Mouse (Mus musculus): ENCODE results near the gene Xrcc3. TPM values are rescaled to one million over a fixed set of nuclear protein-coding genes. Genes with fewer than 3 reads are reported as not detected.
A peak's percentile ranks its signal among the peaks of the same experiment; 100 is the strongest.

Xrcc3 gene
- polyA plus RNA-seq, 1 experiment from 2014 or later, result 8.0 TPM

DNA sequence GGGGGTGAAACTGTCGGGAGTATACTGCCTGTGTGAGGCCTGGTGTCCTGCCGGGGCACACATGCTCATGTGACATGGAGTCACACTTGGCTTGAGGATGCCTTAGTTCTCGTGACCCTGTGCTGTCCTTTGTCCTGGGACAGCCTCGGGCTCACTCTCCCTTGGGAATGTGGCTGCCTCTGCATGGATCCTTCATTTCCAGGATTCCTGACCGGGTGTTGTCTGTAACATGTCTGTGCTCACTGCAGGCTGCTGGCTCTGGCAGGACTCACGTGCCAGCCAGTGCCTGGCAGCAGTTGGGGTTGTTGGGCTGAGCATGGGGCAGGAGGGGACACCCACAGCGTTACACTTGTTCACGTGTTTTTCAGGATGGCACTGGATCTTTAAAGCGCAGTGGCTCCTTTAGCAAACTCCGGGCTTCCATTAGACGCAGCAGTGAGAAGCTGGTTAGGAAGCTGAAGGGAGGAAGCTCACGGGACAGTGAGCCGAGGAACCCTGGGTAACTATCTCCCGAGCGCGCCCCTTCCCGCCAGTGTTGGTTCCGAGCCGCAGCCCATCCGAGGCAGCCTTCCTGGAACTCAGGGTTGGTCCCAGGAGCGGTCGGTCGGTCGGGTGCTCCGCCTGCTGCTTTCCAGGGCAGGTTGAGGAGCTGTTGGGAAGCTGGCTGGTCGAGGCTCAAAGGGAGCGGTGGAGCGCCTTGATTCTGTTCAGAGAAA lies 18.3 kb downstream of the Xrcc3 start:
- Histone ChIP-seq H3K27ac (no peak overlapping the region), H3K4me2 (no peak overlapping the region), H3K27me3 (no peaks in the 10 kb centered on the region), H3K4me1 (replicated peaks) (no peaks in the 10 kb centered on the region), H3K9me3 (no peaks in the 10 kb centered on the region), H3K4me3 (replicated peaks) (no peak overlapping the region), H3K9ac (replicated peaks) (no peak overlapping the region), H3K36me3 (peaks cover 94% of the 10 kb centered on the region)
- 91% methylated on average over 28 of the region's 28 CpGs for WGBS
- ATAC-seq (ENCODE audit: insufficient number of reproducible peaks, insufficient read depth, low FRiP score, low TSS enrichment, low read depth), result no peak

DNA sequence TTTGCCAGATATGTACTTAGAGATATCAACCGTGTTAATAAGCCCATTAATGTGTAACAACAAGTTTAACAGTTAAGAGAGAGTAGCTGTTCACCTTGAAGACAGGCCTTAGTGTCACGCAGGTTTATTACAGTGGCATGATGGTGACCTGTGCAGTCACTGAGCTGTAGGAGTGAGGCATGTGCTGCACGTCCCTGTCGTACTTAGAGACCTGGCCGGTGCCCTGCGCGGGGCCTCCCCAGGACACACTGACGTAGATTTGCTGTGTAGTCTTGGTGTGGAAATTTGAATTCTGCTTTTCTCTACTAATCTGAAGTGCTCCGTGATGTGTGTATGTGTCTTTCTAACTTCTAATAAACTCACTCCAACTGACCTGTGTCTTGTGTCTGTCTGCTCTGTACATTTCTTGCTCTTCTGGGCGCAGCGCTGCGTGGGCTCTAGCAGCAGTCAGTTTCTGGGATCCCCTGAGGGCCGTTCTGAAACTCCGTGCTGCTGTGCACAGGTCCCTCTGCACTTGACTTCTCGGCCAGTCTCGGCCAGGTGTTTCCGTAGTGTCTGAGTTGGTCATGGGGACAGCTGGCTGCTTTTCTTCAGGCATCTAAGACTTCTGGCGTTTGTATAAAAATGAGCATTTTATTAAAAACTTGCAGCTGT lies 19.0 kb downstream of the Xrcc3 start:
- whole genome bisulfite sequencing, result 89% methylated on average over 18 of the region's 18 CpGs
- Histone ChIP-seq H3K4me3 (replicated peaks) (no peak overlapping the region), H3K9ac (replicated peaks) (no peak overlapping the region), H3K4me2 (no peak overlapping the region), H3K4me1 (replicated peaks) (no peaks in the 10 kb centered on the region), H3K27me3 (no peaks in the 10 kb centered on the region), H3K36me3 (peaks cover 96% of the 10 kb centered on the region), H3K27ac (no peak overlapping the region), H3K9me3 (no peaks in the 10 kb centered on the region)
- ATAC-seq (ENCODE audit: insufficient number of reproducible peaks, insufficient read depth, low FRiP score, low TSS enrichment, low read depth), result no peak

DNA sequence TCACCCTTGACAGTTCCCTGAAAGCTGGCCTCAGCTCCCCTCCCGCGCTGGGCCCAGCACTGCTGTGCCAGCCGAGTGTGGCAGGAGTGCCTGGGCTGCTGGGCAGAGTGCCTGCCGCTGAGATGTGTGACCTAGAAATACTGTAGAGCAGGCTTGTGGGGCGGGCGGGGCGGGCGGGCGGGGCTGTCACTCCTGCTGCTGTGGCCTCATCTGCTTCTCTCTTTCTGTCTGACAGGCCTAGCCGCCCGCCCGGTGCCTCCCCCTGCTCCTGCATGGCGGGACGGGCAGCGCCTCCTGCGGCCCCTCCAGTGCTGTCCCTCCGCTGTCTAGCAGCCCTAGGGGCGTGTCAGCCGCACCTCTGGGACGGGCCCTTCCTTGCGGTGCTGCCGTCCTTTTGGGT lies 19.6 kb downstream of the Xrcc3 start:
- no peak for ATAC-seq (ENCODE audit: insufficient number of reproducible peaks, insufficient read depth, low FRiP score, low TSS enrichment, low read depth)
- H3K4me2 ChIP-seq, result no peak overlapping the region
- no peak overlapping the region for H3K4me3 ChIP-seq (replicated peaks)
- 80% methylated on average over 22 of the region's 22 CpGs for WGBS
- H3K9me3 ChIP-seq, result no peaks in the 10 kb centered on the region
- H3K4me1 ChIP-seq (replicated peaks), result no peaks in the 10 kb centered on the region
- no peaks in the 10 kb centered on the region for H3K27me3 ChIP-seq
- no peak overlapping the region for H3K27ac ChIP-seq
- peaks cover 98% of the 10 kb centered on the region for H3K36me3 ChIP-seq
- H3K9ac ChIP-seq (replicated peaks), result 0 out of 2 replicates have a peak overlapping the region, but pooled peaks have one; percentile 2

DNA sequence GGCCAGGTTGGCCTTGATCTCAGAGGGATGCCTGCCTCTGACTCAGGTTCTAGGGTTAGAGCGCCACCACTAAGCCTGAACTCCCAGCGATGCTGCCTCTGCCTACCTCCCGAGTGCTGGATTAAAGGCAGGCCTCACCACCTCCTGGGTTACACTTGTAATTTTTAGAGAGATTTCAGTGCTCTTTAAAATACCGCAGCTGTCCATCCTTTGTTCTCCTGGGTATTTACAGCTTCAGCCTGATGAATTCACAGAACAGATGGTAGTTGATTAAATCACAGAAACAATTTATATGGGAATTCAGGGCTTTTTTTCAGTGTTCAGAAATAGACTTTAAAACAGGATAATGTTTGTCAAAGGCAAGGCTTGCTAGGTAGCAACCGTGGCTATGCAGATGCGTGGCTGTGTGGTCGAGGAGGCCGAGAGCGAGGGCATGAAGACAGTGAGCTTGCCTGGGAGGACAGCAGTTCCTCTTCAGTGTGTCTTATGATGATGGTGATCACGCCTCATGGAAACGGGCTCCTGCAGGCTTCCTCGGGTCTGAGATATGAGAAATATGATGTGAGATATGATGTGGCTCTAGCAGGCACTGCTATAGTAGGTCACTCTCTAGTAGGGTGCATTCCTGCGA lies 22.1 kb downstream of the Xrcc3 start:
- H3K36me3 ChIP-seq, result peaks cover 99% of the 10 kb centered on the region
- WGBS, result 92% methylated on average over 13 of the region's 13 CpGs

DNA sequence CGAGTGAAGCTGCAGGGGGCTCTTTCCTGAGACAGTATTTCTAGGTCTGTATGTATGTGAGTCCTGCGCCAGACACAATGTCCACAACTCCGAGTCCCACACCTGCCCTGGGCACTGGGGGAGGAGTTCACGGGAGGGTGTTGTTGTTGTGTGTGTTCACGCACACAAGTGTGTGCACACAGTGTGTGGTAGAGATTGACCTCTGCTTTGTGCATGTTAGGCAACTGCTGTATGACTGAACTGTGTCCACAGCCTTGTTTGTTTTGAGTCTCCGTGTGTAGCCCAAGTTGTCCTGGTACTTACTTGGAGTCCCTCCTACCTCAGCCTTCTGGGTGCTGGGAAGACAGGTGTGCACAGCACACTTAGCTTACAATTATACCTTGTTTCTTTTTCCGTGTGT lies 23.0 kb downstream of the Xrcc3 start:
- Histone ChIP-seq H3K4me2 (no peak overlapping the region), H3K4me1 (replicated peaks) (no peaks in the 10 kb centered on the region), H3K36me3 (peaks cover 99% of the 10 kb centered on the region), H3K27ac (no peak overlapping the region), H3K9ac (replicated peaks) (no peak overlapping the region), H3K4me3 (replicated peaks) (no peak overlapping the region), H3K27me3 (no peaks in the 10 kb centered on the region), H3K9me3 (no peaks in the 10 kb centered on the region)
- whole genome bisulfite sequencing, result 91% methylated on average over 7 of the region's 7 CpGs
- no peak for ATAC-seq (ENCODE audit: insufficient number of reproducible peaks, insufficient read depth, low FRiP score, low TSS enrichment, low read depth)

More for the DNA sequence above, 22.1 kb downstream of the Xrcc3 start:
- Histone ChIP-seq H3K27ac (no peak overlapping the region), H3K4me3 (replicated peaks) (no peak overlapping the region), H3K27me3 (no peaks in the 10 kb centered on the region), H3K4me2 (no peak overlapping the region), H3K9ac (replicated peaks) (no peak overlapping the region), H3K9me3 (no peaks in the 10 kb centered on the region), H3K4me1 (replicated peaks) (no peaks in the 10 kb centered on the region)
- ATAC-seq (ENCODE audit: insufficient number of reproducible peaks, insufficient read depth, low FRiP score, low TSS enrichment, low read depth), result no peak

DNA sequence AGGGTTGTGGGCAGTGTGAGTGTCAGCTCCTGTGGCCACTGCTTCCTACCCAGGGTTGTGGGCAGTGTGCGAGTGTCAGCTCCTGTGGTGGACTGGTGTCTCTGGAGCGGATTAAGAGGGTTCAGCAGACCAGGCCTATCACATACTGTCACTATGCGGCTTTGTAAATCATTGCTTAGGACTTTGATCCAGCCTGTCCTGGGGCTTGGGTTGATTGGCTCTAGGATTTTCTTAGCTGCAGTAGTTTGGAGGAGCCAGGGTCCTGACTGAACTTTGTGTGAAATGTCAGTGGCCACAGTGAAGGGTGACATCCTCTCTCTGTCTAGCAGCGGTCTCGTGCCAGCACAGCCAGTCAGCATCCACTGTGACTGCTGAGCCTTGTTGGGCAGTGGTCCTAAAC lies 23.6 kb downstream of the Xrcc3 start:
- Histone ChIP-seq H3K9me3 (no peaks in the 10 kb centered on the region), H3K36me3 (peaks cover 99% of the 10 kb centered on the region), H3K9ac (replicated peaks) (no peak overlapping the region), H3K4me3 (replicated peaks) (no peak overlapping the region), H3K4me1 (replicated peaks) (no peaks in the 10 kb centered on the region), H3K27me3 (no peaks in the 10 kb centered on the region), H3K27ac (no peak overlapping the region), H3K4me2 (no peak overlapping the region)
- 95% methylated on average over 5 of the region's 5 CpGs for WGBS
- ATAC-seq (ENCODE audit: insufficient number of reproducible peaks, insufficient read depth, low FRiP score, low TSS enrichment, low read depth), result no peak

DNA sequence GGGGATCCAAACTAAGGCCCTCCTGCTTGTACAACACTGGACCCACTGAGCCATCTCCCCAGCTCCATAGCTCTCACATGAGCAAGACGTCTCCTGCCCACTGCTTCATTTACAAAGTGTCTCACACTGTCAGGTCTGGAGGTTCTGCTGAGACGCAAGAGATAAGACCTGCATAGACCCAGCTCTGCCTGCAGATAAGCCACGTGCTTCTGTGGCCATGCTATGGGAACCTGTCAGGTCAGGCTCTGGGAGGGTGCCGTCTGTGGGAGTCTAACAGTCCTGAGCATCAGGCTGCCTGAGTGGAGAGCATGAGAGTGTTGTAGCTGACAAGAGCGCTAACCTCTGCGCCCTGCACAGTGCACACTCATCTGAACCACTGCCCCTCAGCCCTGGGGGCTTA lies 26.7 kb downstream of the Xrcc3 start:
- Histone ChIP-seq H3K36me3 (peaks cover 99% of the 10 kb centered on the region), H3K4me1 (replicated peaks) (peaks cover 3% of the 10 kb centered on the region; the same call in 1 of the 2 replicates), H3K27me3 (no peaks in the 10 kb centered on the region), H3K9me3 (no peaks in the 10 kb centered on the region), H3K27ac (no peak overlapping the region), H3K4me2 (no peak overlapping the region), H3K9ac (replicated peaks) (no peak overlapping the region), H3K4me3 (replicated peaks) (no peak overlapping the region)
- no peak for ATAC-seq (ENCODE audit: insufficient number of reproducible peaks, insufficient read depth, low FRiP score, low TSS enrichment, low read depth)
- WGBS, result 89% methylated on average over 6 of the region's 6 CpGs

DNA sequence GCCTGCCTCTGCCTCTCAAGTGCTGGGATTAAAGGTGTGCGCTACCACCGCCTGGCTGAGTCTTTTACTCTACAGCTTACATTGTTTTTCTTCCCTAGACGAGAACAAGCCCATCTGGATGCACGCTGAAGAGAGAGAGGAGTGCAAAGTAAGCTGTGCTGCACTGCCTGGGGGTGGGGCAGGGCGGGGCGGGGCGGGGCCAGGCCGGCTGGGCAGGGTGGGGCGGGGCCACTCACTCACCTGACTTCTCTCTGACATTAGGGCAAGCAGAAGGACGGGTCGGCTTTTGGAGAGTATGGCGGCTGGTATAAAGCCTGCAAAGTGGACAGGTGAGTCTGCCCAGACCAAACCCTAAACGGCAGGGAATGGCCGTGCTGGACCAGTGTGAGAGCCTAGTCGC lies 28.5 kb downstream of the Xrcc3 start:
- no peak overlapping the region for H3K4me3 ChIP-seq (replicated peaks)
- peaks cover 99% of the 10 kb centered on the region for H3K36me3 ChIP-seq
- H3K4me2 ChIP-seq, result no peak overlapping the region
- no peak overlapping the region for H3K9ac ChIP-seq (replicated peaks)
- WGBS, result 63% methylated on average over 15 of the region's 15 CpGs
- H3K4me1 ChIP-seq (replicated peaks), result peaks cover 3% of the 10 kb centered on the region; the same call in 1 of the 2 replicates
- H3K27me3 ChIP-seq, result no peaks in the 10 kb centered on the region
- no peak for ATAC-seq (ENCODE audit: insufficient number of reproducible peaks, insufficient read depth, low FRiP score, low TSS enrichment, low read depth)
- H3K27ac ChIP-seq, result no peak overlapping the region
- no peaks in the 10 kb centered on the region for H3K9me3 ChIP-seq

DNA sequence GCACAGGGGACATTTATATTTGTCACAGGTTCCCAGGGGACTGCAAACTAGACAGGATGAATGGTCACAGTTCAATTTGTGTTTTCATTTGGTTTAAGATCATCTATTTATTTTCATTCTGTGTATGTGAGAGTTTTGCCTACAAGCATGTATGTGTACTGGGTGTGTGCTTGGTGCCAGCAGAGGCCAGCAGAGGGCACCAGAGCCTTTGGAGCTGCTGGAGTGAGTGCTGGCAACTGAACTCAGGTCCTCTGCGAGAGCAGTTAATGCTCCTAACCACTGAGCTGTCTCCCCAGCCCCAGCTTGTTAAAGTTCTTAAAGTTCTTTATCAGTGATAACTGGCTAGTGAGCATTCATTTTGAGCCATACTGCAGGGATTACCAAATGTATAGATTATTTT lies 34.1 kb downstream of the Xrcc3 start:
- Histone ChIP-seq H3K4me1 (replicated peaks) (peaks cover 3% of the 10 kb centered on the region; the same call in 1 of the 2 replicates), H3K9me3 (peaks cover 10% of the 10 kb centered on the region), H3K27me3 (no peaks in the 10 kb centered on the region), H3K9ac (replicated peaks) (no peak overlapping the region), H3K36me3 (peaks cover 97% of the 10 kb centered on the region), H3K27ac (no peak overlapping the region), H3K4me3 (replicated peaks) (no peak overlapping the region), H3K4me2 (no peak overlapping the region)
- ATAC-seq (ENCODE audit: insufficient number of reproducible peaks, insufficient read depth, low FRiP score, low TSS enrichment, low read depth), result no peak
- WGBS, result 97% methylated on average over 1 of the region's 1 CpGs

DNA sequence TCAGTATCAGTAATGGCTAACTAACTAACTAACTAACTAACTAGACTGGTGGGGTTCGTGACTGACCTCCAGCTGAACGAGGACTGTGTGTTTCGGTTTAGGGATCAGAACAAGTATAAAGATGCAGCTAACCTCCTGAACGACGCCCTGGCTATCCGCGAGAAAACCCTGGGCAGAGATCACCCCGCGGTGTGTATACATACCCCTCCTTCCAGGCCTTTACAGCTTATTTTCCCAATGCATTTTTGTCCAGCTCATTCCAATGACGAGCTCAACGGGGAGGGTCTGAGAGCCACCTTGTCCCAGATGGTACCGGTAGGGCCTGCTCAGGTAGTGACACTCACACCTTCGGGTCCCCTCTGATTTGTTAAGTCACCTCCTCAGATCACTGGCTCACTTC lies 35.8 kb downstream of the Xrcc3 start:
- ATAC-seq (ENCODE audit: insufficient number of reproducible peaks, insufficient read depth, low FRiP score, low TSS enrichment, low read depth), result no peak
- whole genome bisulfite sequencing, result 95% methylated on average over 13 of the region's 13 CpGs

DNA sequence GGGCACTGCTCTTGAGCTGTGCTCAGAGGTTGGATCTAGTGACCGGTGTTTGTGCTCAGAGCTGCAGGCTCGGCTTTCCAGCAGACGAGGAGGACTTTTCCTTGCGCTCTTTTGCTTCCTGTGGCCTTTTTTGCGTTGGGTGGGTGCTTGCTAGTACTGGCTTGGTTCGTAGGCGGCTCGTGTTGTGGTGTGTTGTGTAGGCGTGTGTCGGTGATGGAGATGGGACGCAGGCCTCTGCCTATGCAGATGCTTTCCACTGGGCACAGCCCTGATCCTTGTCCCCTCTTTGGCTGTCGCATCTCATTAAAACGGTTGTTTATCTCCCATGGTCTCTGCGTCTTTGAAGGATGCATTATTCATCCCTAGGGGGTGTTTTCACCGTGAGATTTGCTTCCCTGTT lies 38.8 kb downstream of the Xrcc3 start:
- H3K4me1 ChIP-seq (replicated peaks), result peaks cover 2% of the 10 kb centered on the region
- ATAC-seq (ENCODE audit: insufficient number of reproducible peaks, insufficient read depth, low FRiP score, low TSS enrichment, low read depth), result no peak
- no peaks in the 10 kb centered on the region for H3K27me3 ChIP-seq
- H3K9ac ChIP-seq (replicated peaks), result no peak overlapping the region
- peaks cover 10% of the 10 kb centered on the region for H3K9me3 ChIP-seq
- H3K4me2 ChIP-seq, result no peak overlapping the region
- H3K36me3 ChIP-seq, result peaks cover 80% of the 10 kb centered on the region
- H3K27ac ChIP-seq, result no peak overlapping the region
- H3K4me3 ChIP-seq (replicated peaks), result no peak overlapping the region
- WGBS, result 83% methylated on average over 15 of the region's 15 CpGs

More for the DNA sequence above, 35.8 kb downstream of the Xrcc3 start:
- Histone ChIP-seq H3K9ac (replicated peaks) (no peak overlapping the region), H3K36me3 (peaks cover 98% of the 10 kb centered on the region), H3K4me3 (replicated peaks) (no peak overlapping the region), H3K4me2 (no peak overlapping the region), H3K27ac (no peak overlapping the region), H3K9me3 (peaks cover 10% of the 10 kb centered on the region), H3K4me1 (replicated peaks) (no peaks in the 10 kb centered on the region), H3K27me3 (no peaks in the 10 kb centered on the region)
